Mouse (Mus musculus) thymus, postnatal 0 days (tissue): ENCODE results near the gene Rftn1. TPM values are rescaled to one million over a fixed set of nuclear protein-coding genes. Genes with fewer than 3 reads are reported as not detected.
"Not testable (repeated sequence)": the region's sequence is repeated elsewhere in the genome, so short reads cannot be mapped to it uniquely, and the experiment has no call there.

Experiments
- DNase-seq: peaks from one replicate; pipeline ENCODE4 v3.0.0-alpha.2; 2015; ENCODE audit warnings: low spot score
- polyA plus RNA-seq: library from polyadenylated mRNA; unstranded; fragments of >200 nt; fragmentation: Nextera tagmentation; extraction: Ambion mirVana; gene quantifications from 2 replicates; pipeline ENCODE4 v1.2.1, GENCODE M21; 2015

Gene Rftn1
- polyA plus RNA-seq, result 66.5 and 66.6 TPM in 2 replicates

DNA sequence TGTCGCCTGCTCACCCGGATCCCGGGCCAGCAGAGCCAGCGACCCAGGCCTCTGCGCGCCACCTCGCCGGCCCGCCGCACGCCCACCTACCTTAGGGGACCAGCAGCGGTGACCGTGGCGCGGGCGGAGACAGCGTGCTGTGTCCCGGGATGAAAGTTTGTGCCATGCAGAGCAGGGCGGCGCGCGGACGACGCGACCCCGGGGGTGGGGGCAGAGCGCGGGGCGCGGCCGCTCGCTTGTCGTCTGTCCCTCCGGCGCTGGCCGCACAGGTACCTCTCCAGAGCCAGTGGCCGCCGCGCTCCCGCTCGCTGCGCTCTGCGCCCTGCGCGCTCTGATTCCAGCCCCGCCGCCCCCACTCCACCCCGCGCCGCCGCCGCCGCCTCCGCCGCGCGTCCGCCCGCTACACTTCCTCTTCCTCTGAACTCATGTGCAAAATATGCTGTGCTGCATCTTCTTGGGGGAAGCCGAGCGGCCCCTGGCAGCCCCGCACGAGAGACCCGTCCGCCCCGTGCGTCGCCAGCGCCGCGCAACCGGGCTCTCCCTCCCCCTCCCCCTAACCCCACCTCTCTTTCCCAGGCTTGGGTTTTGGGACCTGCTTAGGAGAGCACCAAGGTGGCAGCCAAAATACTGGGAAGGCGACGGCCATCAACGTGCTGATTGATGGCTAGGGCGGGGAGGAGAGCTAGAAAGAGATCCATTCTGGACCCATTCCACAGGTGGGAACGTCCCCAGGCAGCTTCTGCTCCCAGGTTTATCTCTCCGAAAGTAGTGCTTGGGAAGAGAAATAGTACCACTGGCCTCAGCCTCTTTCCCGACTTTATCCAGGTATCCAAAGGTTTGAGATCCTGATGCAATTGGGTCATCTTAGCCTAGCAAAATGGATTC lies at the start of gene Rftn1:
Rftn1 (minus strand) TSS at position 544 of the 885 bp plus-strand sequence.
- DNase-seq, result peak; percentile 66

DNA sequence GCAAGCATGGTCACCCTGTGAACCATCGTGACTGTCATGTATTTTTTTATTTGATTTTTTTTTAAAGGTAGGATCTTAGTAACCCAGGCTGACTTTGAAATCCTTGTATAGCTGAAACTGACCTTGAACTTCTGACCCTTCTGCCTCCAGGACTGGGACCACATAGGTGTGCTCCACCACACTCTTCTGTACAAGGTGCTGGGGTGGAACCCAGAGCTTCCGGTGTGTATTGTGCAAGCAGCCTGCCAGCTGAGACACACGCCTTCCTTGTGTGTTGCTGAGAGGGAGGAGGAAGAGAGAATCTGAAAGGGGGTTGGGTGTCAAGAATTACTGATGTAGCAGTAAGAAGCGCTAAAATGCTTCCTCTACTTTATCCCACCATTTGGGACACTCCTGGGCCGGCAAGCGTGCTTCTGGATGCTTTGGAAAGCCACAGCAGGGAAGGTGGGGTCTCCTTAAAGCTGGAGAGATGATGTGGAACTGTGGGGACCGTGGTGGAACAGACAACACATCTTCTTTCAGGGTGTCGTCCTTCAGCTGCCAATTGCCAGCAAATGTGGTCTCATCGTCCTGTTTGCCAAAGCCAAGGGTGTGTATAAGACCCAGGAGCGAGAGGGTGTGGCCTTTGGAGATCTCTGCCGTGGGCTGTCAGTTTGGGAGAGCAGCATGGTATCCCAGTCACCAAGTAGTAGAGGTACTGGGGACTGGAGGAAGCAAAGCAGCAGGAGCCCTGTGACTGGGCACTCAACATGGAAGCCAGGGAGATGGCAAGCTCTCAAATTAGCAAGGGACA lies 47.5 kb upstream of the Rftn1 start:
- no peak for DNase-seq

DNA sequence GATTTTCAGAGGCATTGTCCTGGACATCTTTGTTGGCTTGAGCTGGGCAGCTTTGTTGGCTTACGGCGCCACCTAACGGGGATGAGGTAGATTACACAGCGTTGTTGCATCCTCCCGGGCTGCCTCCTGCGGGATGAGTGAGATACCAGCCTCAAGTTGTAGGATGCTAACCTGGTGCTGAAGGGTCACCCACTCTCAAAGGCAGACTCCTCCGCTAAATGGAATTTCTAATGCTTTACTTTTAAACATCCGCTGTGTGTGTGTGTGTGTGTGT lies 46.9 kb upstream of the Rftn1 start:
- peak; percentile 65 for DNase-seq

DNA sequence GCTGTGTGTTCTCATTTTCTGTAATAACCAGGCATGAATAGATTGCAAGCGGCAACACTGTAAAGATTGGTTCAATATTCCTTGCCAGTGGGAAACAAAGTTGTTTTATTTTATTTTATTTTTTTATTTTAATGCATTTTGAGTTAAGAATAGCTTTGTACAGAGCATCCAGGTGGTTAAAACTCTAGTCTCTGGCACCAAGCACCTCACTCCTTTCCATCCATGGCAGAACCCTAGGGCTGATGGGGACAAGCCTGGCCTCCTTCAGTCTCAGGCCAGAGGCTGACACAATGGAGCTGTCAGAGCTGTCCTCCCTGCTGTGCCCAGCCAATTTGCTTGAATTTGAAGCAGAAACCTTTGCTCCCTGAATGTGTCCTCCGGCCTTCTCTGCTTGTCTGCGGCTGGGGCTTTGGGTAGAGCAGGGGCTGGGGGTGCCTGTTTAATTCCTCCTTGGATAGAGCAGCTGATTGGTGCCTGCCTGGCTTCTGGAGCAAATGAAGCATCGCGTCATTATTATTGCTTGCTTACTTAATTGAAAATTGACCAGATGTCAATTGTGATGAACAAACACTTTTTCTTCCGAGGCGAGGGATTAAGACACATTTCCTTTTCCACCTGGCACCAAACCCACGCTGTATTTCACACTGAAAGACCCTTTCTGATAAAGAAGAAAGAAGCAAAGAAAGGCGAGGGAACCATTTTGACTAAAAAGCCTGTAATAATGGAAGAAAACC lies 46.4 kb upstream of the Rftn1 start:
- no peak for DNase-seq

DNA sequence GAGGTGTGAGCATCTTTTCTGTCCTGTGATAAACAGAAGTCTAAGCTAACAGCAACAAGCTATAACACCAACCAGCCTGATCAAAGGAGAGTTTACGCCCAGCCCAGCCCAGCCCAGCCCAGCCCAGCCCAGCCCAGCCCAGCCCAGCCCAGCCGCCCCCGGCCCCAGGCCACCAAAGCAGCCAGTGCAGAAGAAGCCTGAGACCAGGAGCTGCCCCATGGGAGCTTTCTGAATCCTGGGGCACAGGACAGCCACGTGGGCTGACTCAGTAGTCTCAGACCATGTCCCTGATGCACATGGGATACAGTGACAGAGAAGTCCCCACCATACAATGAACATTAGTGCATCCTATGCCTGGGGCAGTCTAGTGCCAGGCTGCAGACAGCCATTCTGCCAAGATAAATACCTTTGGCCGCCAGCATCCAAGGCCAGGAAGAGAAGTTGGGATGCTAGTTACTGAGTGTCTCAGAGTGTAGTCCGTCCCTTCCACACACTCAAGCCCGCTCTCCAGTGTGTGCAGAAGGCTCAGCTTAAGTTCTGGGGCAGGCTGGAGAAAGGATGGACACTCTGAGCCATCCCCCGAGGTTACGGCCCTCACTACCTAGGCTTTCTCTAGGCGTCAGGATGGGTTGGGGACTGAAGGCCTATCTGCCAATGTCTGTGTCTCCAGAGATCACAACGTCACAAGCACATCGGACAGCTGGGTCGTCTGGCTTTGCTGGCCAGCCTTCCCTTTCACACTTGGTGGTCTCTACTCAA lies 45.6 kb upstream of the Rftn1 start:
- no peak for DNase-seq

DNA sequence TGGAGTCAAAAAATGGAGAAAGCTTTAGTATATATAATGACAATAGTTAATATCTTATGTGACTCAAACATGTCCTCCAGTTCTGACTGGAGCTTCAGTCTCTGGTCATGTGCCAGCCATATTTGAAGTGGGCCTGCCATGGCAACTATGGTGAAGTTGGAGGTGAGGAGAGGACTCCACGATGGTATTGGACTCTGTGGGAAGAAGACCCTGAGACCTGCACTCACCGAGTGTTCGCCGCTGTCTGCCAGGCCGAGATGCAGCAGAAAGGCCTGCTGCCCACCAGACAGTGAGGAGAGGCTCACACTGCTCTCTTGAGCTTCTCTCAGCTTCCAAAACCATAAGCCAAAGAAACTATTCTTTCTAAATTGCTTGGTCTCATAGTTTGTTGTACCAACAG lies 43.5 kb upstream of the Rftn1 start:
- DNase-seq, result no peak

DNA sequence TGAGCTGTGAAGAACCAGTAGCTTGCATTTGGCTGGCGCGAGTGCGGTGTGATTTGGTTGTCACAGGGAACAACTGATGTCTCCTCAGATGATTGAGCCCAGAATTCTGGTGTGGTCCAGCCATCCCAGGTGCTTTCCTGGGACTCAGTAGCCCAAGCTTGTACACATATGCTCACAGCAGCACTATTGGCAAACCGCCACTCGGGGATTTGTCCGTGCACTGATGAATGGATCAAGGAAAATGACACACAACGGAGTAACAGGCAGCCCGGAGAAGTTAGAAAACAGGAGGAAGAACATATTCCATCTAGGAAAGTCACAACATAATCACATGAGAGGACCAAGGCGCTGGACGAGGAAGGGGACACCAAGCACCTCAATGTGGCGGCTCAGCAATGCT lies 42.3 kb upstream of the Rftn1 start:
- no peak for DNase-seq

DNA sequence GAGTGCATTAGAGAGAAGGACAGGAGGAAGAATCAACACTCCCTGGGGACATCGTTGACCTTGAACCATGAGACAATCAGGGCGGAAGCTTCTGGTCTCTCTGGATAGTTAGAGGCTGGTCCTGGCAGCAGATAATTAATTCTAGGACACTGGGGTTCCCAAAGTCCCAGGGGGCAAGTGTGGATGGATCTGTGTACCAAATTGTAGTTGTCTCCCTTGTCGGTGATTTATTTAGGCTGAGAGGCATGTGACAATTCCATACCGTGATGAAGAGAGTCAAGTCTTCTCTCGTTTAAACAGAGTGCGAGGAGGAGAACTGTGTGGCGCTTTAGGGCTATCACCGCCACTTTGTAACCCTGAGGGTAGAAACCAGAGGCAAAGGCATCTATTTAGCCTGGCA lies 40.7 kb upstream of the Rftn1 start:
- no peak for DNase-seq

DNA sequence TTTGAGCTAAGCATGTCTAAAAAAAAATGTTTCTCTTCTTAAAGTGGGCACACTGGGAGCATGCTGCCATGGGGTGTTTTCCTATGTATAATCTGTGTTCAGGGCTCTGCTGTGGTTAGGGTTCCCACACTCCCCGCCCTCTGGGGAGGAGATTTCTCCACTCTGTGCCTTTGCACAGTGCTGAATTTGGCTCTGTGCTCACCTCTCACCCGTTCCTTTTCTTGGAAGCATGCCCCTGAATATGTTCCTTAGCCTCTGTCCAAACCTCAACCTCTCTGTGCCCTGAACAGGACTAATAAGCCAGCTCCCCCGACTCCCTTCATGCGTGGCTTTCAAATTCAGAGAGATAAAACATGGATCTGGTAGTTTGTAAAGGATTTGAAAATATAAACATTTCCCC lies 39.1 kb upstream of the Rftn1 start:
- DNase-seq, result no peak

DNA sequence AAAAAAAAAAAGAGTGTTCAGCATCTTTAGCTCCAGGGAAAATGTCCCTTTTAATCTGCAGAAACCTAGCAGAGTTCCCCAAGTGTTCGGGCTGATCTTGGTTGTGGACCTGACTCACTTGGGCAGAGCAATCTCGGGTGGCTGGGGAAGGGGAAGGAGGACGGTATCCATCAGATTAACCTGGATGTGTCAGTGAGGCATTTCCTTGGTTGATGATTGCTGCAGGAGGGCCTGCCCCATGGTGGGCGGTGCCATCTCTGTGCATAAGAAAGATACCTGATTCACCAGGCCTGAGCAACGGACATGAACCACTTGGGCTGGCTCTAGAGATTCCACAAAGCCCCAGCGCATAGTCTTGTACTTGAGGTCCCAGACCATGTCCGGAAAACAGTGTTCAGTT lies 36.9 kb upstream of the Rftn1 start:
- no peak for DNase-seq

DNA sequence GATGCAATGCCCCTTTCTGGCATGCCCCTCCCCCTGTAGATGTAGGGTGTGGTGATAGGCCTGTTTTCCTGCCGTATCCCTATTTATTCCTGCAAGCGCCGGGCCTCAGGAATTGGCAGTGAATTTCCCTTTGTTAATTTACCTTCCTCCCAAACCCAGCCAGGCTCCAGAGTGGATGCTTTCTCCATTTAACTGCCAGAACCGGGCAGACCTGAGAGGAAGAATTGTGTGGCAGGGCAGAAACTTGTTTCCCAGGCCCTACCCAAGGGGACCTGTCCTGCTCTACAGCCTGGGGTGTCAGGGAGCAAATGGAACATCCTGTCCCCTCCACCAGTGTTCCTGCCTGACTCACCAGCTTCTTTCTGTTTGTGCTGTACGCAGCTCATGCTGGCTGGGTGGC lies 34.2 kb upstream of the Rftn1 start:
- DNase-seq, result no peak

DNA sequence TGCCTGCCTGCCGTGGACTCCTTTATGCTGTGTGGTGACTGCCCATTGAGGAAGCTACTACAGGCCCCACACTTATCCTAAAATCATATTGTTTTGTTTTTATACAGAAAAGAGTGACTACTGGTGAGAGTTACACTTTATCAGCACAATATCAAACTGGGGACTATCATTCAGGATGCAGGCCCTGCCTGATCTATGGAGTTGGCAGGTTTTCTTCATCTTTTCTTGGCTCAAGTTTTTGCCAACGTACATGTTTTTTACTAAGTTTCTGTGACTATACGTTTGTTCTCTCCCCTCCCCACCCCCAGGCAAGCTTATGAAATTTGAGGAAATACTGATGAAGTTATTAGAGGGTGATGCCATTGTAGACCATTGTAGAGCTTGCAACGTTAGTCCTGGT lies 27.5 kb upstream of the Rftn1 start:
- DNase-seq, result no peak

DNA sequence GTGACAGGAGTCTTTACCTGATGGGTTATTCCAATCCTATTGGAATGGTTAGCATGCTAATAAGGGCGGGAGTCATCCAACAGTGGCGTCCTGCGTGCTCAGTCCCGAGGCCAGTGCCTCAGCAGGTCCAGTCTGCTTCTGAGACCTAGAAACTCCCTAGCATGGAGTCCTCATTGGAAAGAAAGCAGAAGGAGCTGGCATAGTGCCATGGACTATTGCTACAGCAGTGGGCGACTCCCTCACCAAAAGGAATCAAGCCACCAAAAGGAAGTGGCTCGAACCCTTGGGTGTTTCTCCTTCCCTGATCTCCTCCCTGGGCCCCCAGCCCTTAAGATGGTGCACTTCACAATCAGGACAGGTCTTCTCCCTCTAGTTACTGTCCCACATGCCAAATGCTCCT lies 24.6 kb upstream of the Rftn1 start:
- no peak for DNase-seq

DNA sequence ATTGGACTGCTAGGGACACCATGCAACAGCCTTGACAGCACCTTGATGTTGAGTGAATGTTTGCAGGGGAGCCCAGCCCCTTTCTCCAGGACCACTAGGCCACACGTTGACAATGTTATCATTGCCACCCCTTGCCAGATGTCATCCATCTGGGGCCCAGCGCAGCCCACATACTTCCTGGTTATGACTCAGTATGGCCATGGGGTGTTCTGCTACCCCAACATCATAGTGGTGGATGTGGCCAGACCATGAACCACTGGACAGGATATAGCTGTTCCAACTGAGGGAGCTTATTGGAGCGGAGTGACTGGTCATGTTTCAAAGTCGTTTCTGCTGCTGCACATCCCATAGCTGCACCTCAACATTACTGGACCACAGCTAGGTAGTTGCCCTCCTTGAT lies 22.6 kb upstream of the Rftn1 start:
- no peak for DNase-seq

DNA sequence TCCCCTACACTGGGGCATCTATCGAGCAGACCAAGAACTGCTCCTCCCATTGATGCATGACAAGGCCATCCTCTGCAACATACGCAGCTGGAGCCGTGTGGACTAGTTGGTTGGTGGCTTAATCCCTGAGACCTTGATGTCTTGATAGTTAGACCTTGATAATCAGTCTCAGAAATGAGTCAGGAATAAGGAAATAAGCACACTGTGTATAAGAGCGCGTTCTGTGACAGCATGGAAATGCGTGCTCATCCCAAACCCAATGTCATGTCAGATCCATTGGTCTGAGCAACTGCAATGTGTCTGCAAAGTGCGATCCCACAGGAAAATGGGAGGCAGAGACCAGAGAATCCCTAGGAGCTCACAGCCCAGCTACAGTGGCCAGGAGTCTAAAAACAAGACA lies 21.3 kb upstream of the Rftn1 start:
- DNase-seq, result no peak

DNA sequence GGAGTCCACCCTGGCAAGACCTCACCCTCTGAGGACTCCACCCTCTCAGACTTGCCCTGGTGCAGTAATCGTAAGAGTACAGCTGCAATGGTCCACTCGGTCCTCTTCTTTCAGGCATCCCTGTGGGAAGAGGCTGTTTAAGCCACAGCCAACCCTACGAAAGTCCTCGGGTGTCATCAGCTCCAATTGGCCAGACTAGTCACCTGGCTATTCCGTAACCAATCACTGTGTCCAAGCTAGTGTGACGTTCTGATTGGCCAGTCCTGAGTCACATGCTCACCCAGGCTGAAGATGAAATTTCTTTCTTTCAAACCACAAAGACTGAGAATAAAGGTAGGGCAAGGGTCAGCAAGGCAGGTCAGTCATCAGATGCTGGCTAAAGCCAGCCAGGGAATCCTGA lies 19.4 kb upstream of the Rftn1 start:
- no peak for DNase-seq

DNA sequence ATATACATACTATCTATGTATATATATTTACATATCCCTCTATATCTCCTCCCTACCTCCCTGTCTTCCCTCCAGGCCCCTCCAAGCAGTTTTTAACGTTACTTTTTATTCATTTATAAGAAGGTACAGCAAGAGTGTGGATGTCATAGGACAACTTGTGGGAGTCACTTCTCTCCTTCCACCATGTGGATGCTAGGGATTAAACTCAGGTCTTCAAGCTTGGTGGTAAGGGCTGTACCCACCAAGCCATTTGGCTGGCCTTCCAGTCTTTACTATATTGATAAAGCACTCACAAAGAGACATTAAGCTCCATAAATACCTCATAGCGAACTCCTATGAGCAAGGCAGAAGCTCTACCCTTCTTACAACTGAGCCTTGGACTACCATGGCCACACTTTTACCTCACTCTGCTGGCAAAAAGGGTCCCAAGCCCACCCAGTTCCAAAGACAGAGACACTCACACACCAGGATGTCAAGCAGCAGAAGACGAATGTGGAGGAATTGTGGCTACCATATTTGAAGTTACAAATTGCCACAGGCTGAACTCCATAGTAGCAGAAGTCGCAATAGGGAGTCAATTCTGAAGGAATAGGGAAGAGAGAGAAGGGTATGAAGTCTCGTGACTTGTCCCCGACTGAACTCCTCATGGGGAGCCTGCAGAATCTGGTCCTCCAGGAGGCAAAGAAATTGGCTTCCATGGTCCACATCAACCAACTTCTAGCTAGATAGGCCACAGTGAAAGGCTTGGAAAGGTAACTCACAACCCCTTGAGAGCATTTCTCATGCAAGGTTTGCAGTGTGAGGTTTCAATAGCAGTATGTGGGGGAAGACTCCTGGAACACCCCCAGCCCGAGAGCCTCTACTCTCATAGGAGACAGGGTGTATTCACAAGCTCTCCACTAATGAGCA lies 17.9 kb upstream of the Rftn1 start:
- DNase-seq, result no peak

DNA sequence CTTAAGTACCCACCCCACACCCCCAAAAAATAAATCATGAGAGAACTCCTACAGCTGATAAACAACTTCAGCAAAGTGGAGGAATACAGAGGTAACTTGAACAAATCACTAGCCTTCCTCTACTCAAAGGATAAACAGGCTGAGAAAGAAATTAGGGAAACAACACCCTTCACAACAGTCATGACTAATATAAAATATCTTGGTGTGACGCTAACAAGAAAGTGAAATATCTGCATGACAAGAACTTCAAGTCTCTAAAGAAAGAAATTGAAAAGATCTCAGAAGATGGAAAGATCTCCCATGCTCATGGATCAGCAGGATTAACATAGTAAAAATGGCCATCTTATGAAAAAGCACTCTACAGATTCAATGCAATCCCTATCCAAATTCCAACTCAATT lies 15.8 kb upstream of the Rftn1 start:
- not testable (repeated sequence) for DNase-seq

DNA sequence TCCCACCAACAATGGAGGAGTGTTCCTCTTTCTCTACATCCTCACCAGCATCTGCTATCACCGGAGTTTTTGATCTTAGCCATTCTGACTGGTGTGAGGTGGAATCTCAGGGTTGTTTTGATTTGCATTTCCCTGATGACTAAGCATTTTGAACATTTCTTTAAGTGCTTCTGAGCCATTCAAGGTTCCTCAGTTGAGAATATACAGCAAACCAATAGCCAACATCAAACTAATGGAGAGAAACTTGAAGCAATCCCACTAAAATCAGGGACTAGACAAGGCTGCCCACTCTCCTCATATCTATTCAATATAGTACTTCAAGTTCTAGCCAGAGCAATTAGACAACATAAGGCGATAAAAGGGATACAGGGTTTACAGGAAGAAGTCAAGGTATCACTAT lies 15.4 kb upstream of the Rftn1 start:
- not testable (repeated sequence) for DNase-seq

DNA sequence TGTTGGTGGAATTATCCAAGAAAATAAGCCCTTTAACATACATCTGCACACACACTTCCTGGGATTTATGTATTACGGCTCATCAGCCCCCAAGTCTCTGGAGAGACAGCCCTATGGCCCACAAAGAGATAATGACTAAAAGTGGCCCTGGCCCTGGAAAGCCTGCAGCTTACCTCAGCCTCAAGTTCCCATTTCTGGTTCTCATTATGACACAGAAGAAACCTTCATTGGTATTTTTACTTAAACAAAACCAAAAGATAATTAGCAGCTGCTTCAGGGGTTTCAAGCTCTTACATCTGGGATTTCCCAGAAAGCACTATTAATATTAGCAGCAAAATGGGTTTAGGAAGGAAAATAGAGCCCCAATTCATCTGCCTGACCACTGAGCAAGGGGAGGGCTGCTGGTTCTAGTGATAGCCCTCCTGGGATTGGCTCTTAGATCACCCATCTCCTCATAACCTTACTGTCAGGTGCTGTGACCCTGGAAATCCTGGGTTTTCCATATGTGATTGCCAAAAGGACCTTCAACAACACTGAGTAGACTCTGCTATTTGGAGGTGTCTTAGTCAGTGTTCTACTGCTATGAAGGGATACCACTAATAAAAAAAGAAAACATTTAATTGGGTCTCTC lies 14.8 kb upstream of the Rftn1 start:
- DNase-seq, result no peak
